Mouse (Mus musculus) gastrocnemius, postnatal 4 days (tissue): ENCODE results near the gene Gm8909. TPM values are rescaled to one million over a fixed set of nuclear protein-coding genes. Genes with fewer than 3 reads are reported as not detected.
A peak's percentile ranks its signal among the peaks of the same experiment; 100 is the strongest.
"Not testable (repeated sequence)": the region's sequence is repeated elsewhere in the genome, so short reads cannot be mapped to it uniquely, and the experiment has no call there.

Source experiments
- DNase-seq, 2 experiments: peaks; one replicate each; pipeline ENCODE4 v3.0.0; 2021 to 2022; ENCODE audit warnings: low spot score in 2 of 2, mixed read lengths in 2 of 2
- long read RNA-seq, 2 experiments: library from polyadenylated mRNA; stranded (forward); transcript quantifications; one replicate each; pipeline ENCODE4 v2.0.0; 2021
- total RNA-seq, 2 experiments: library from RNA; stranded (reverse); gene quantifications; 2 replicates each; pipeline ENCODE4 v1.2.3; 2021

Gm8909 gene
- not detected for total RNA-seq
- long read RNA-seq, experiment 1 = 0 reads
- long read RNA-seq, experiment 2 = 0 reads

GRCm38 (mm10) chr17:36168039-36168652, at the start of gene Gm8909:
Gene Gm8909 (minus strand): TSS chr17:36168537.
- no peak for DNase-seq

GRCm38 (mm10) chr17:36215586-36215985, 47.2 kb upstream of the Gm8909 start:
- no peak for DNase-seq

- no peak for DNase-seq
Observed at GRCm38 (mm10) chr17:36206846-36207245, 38.5 kb upstream of the Gm8909 start.

GRCm38 (mm10) chr17:36205862-36206261, 37.5 kb upstream of the Gm8909 start:
- DNase-seq = no peak

- no peak for DNase-seq
Observed at GRCm38 (mm10) chr17:36205456-36205855, 37.1 kb upstream of the Gm8909 start.

- DNase-seq = no peak
Observed at GRCm38 (mm10) chr17:36201851-36202250, 33.5 kb upstream of the Gm8909 start.

- no peak for DNase-seq
Observed at GRCm38 (mm10) chr17:36198317-36198716, 30.0 kb upstream of the Gm8909 start.

- DNase-seq = no peak
Observed at GRCm38 (mm10) chr17:36194471-36194870, 26.1 kb upstream of the Gm8909 start.

- peak in 1 of 2 experiments; percentile 58 for DNase-seq
Observed at GRCm38 (mm10) chr17:36193546-36194141, 25.3 kb upstream of the Gm8909 start.

GRCm38 (mm10) chr17:36192371-36192770, 24.0 kb upstream of the Gm8909 start:
- no peak for DNase-seq

- DNase-seq = no peak
Observed at GRCm38 (mm10) chr17:36190169-36190507, 21.8 kb upstream of the Gm8909 start, which contains the start of gene H2-T3. Gene H2-T3 (minus strand): TSS chr17:36190287.

GRCm38 (mm10) chr17:36189491-36190168, 21.3 kb upstream of the Gm8909 start:
- no peak for DNase-seq

- no peak for DNase-seq
Observed at GRCm38 (mm10) chr17:36187540-36187939, 19.2 kb upstream of the Gm8909 start.

- DNase-seq = no peak
Observed at GRCm38 (mm10) chr17:36182212-36182611, 13.9 kb upstream of the Gm8909 start.

- DNase-seq = not testable (repeated sequence)
Observed at GRCm38 (mm10) chr17:36179446-36179845, 11.1 kb upstream of the Gm8909 start.

GRCm38 (mm10) chr17:36178938-36179337, 10.6 kb upstream of the Gm8909 start:
- not testable (repeated sequence) for DNase-seq

- not testable (repeated sequence) for DNase-seq
Observed at GRCm38 (mm10) chr17:36176132-36176531, 7.8 kb upstream of the Gm8909 start.

- DNase-seq = no peak
Observed at GRCm38 (mm10) chr17:36170287-36170814, 2.0 kb upstream of the Gm8909 start.

GRCm38 (mm10) chr17:36169753-36170152, 1.4 kb upstream of the Gm8909 start:
- no peak for DNase-seq

- not testable (repeated sequence) for DNase-seq
Observed at GRCm38 (mm10) chr17:36169094-36169493, 757 bp upstream of the Gm8909 start.

GRCm38 (mm10) chr17:36167306-36168038, 865 bp downstream of the Gm8909 start:
- DNase-seq = no peak
